Mouse (Mus musculus) heart, adult 2 months (tissue): ENCODE data around the gene Tom1l1. TPM values are rescaled to one million over a fixed set of nuclear protein-coding genes. Genes with fewer than 3 reads are reported as not detected.

Experiments used
- DNase-seq, 2 experiments: peaks; one replicate each; pipeline ENCODE4 v3.0.0; 2021
- H3K27ac ChIP-seq: fragments of 200-600 bp; 2 replicates; pipeline ENCODE4 v1.8.1; 2022
- H3K27me3 ChIP-seq: fragments of 200-500 bp; 2 replicates; pipeline ENCODE4 v1.6.1; 2012; ENCODE audit warnings: mild to moderate bottlenecking, low read length, inconsistent platforms, mixed read lengths; ENCODE audit not compliant: control insufficient read depth, insufficient read depth
- H3K36me3 ChIP-seq: fragments of 200-500 bp; 2 replicates; pipeline ENCODE4 v1.6.1; 2012; ENCODE audit warnings: low read length, inconsistent platforms; ENCODE audit not compliant: control insufficient read depth, insufficient read depth
- H3K4me1 ChIP-seq: fragments of 200-500 bp; 2 replicates; pipeline ENCODE4 v1.6.1; 2011; ENCODE audit warnings: low read length; ENCODE audit not compliant: control insufficient read depth, insufficient read depth
- H3K4me3 ChIP-seq: fragments of 200-600 bp; 2 replicates; pipeline ENCODE4 v1.8.1; 2022
- H3K79me2 ChIP-seq: fragments of 200-500 bp; replicated peaks from 2 replicates; pipeline ENCODE4 v1.6.1; 2012; ENCODE audit warnings: mild to moderate bottlenecking, inconsistent platforms, low read length, moderate library complexity, mixed read lengths; ENCODE audit not compliant: control insufficient read depth, insufficient read depth
- H3K9ac ChIP-seq: fragments of 200-500 bp; 2 replicates; pipeline ENCODE4 v1.6.1; 2012; ENCODE audit warnings: low read depth, mild to moderate bottlenecking, control low read depth, inconsistent platforms, low read length, mixed read lengths
- CTCF ChIP-seq: fragments of 200-600 bp; IDR thresholded peaks from 2 replicates; pipeline ENCODE4 v1.8.1; 2022; ENCODE audit warnings: antibody characterized with exemption, mild to moderate bottlenecking, moderate library complexity
- EP300 ChIP-seq: fragments of 200-500 bp; IDR thresholded peaks from 2 replicates; pipeline ENCODE4 v1.6.1; 2011; ENCODE audit warnings: low read depth, low read length, control low read depth; ENCODE audit not compliant: insufficient read depth
- WGBS: fragments of 180-500 bp; shearing (Covaris S2); methylation state at CpG from one replicate; pipeline ENCODE4 v1.1.7; 2018; 5-methylcytosine and 5-hydroxymethylcytosine counted together
- intact Hi-C: fragments of 180-260 bp; cut with DNase I; formaldehyde crosslinking; loops from one replicate; pipeline ENCODE4 v1.15.1; 2025
- polyA plus RNA-seq: library from polyadenylated mRNA; depleted of rRNA; stranded (reverse); fragments of >200 nt; gene quantifications from 2 replicates; pipeline ENCODE4 v1.2.3, GENCODE M21; 2012; rRNA removed
- total RNA-seq, 2 experiments: library from RNA; stranded (reverse); gene quantifications; 2 replicates each; pipeline ENCODE4 v1.2.3; 2021

The Tom1l1 gene
- total and polyA plus RNA-seq, 3 experiments, result 5.6 to 16.5 (median 15.4) TPM

DNA sequence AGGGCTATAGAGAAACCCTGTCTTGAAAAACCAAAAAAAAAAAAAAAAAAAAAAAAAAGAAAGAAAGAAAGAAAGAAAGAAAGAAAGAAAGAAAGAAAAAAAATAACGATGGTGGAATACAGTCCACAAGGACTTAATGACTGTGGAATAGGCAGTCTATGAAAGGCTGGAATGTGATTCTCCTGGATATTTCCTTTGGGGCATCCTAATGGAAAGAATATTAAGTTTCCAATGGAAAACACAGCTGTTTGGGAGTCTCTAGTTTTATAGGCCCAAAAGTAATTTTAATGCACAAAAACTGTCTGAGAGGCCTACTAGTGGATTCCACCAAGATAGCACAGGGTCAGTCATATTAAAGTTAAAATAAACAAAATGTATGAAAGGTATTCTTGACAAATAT, 92.3 kb downstream of the Tom1l1 start:
- H3K9ac ChIP-seq, result no peak overlapping the region
- no peaks in the 10 kb centered on the region for H3K4me1 ChIP-seq
- intact Hi-C loops, result no loop called here
- 74% methylated on average over 1 of the region's 1 CpGs for WGBS
- no peak overlapping the region for H3K4me3 ChIP-seq
- no peak overlapping the region for H3K27ac ChIP-seq
- H3K27me3 ChIP-seq, result no peaks in the 10 kb centered on the region
- H3K79me2 ChIP-seq, result no peaks in the 10 kb centered on the region
- H3K36me3 ChIP-seq, result no peaks in the 10 kb centered on the region; the same call in 1 of the 2 replicates
- TF ChIP-seq EP300 (no peak), CTCF (no peak)
- no peak for DNase-seq

Other genes starting within 250 kb of the Tom1l1 start
- 1 to 10 TPM; 5.0 to 5.2 TPM for gene Stxbp4, start 50.3 kb downstream of the Tom1l1 start, total RNA-seq
- gene Stxbp4, start 50.3 kb downstream of the Tom1l1 start, polyA plus RNA-seq, result 1.8 and 3.9 TPM in 2 replicates
- 10 to 100 TPM; 19.8 to 26.0 TPM for gene Cox11, start 50.2 kb downstream of the Tom1l1 start, total RNA-seq
- gene Cox11, start 50.2 kb downstream of the Tom1l1 start, polyA plus RNA-seq, result 15.4 and 17.3 TPM in 2 replicates